Comparison of ENCODE assay signal across 23 mouse cellular contexts in the genomic region with DNA sequence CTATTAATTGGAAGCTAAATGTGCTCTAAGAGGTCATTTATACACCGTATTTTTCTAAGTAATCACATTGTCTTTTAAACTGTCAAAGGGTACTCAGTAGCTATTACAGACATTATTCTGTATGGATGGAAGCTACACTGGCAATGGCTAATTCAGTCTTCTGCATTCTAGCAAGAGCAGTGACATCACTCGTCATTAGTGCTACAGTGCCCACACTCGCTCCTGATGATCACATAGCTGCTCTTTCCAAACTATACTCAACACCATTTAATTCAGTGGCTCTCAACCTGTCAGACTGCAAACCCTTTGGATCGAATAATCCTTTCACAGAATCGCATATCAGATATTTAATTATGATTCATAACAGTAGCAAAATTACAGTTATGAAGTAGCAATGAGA. TPM values are rescaled to one million over a fixed set of nuclear protein-coding genes. Genes with fewer than 3 reads are reported as not detected.
A peak's percentile ranks its signal among the peaks of the same experiment; 100 is the strongest.
DNase-seq lines count a peak whose midpoint lies in the region; ATAC-seq and TF ChIP-seq lines count a peak whose summit lies in the region.
"Had no signal": no experiment of that assay in that cellular context is flagged by ENCODE, and none has a peak within 500 bp of the region (broad histone marks: within the 10 kb centered on the region; RNA-seq: fewer than 3 reads in every experiment).

No protein-coding gene starts in this region.

- TF ChIP-seq CTCF in gastrocnemius, adult 2 months (IDR thresholded peaks at IDR 0.05): no peak
- TF ChIP-seq CTCF in forebrain, postnatal 0 days (IDR thresholded peaks at IDR 0.05; ENCODE audit: low read depth): no peak

- 68% methylated on average over 5 of the region's 5 CpGs for WGBS in forebrain, embryonic 12.5 days
- WGBS in forebrain, embryonic 11.5 days: 72% methylated on average over 5 of the region's 5 CpGs
- WGBS in lung, embryonic 15.5 days: 83% methylated on average over 5 of the region's 5 CpGs
- WGBS in forebrain, postnatal 0 days: 43% methylated on average over 5 of the region's 5 CpGs

- H3K4me2 ChIP-seq in forebrain, embryonic 12.5 days: no peak overlapping the region
- H3K4me2 ChIP-seq in forebrain, embryonic 11.5 days (ENCODE audit: low read depth, low read length, severe bottlenecking): no peak overlapping the region
- no peak overlapping the region for H3K4me2 ChIP-seq in lung, embryonic 15.5 days
- no peak overlapping the region for H3K4me2 ChIP-seq in forebrain, postnatal 0 days (ENCODE audit: low read depth)
- H3K4me2 ChIP-seq: heart, embryonic 12.5 days; heart, embryonic 15.5 days; hindbrain, embryonic 14.5 days had no signal

- H3K9ac ChIP-seq in forebrain, embryonic 12.5 days: no peak overlapping the region
- H3K9ac ChIP-seq in forebrain, embryonic 11.5 days (ENCODE audit: low read length): no peak overlapping the region
- H3K9ac ChIP-seq in lung, embryonic 15.5 days: no peak overlapping the region
- H3K9ac ChIP-seq in forebrain, postnatal 0 days: no peak overlapping the region
- H3K9ac ChIP-seq: heart, embryonic 12.5 days; heart, embryonic 15.5 days; hindbrain, embryonic 14.5 days had no signal

- H3K4me3 ChIP-seq in forebrain, embryonic 12.5 days (replicated peaks): no peak overlapping the region
- H3K4me3 ChIP-seq in forebrain, embryonic 11.5 days (ENCODE audit: low read depth, low read length): no peak overlapping the region
- H3K4me3 ChIP-seq in gastrocnemius, adult 2 months: no peak overlapping the region
- no peak overlapping the region for H3K4me3 ChIP-seq in lung, embryonic 15.5 days
- H3K4me3 ChIP-seq in forebrain, postnatal 0 days (ENCODE audit: low read depth, low read length): no peak overlapping the region
- H3K4me3 ChIP-seq: heart, embryonic 12.5 days; heart, embryonic 15.5 days had no signal

- peak; percentile 59; the same call in 1 of the 2 replicates for ATAC-seq in forebrain, embryonic 12.5 days (ENCODE audit: low FRiP score)
- ATAC-seq in forebrain, embryonic 11.5 days (replicated peaks; ENCODE audit: low FRiP score): no peak
- ATAC-seq in lung, embryonic 15.5 days (ENCODE audit: borderline replicate concordance, extremely low read depth, low FRiP score, low TSS enrichment): no peak
- peak; percentile 32; the same call in 1 of the 2 replicates for ATAC-seq in forebrain, postnatal 0 days
- no peak for ATAC-seq in megakaryocyte-erythroid progenitor cell, adult 5-6 weeks (replicated peaks; ENCODE audit: low FRiP score, low TSS enrichment, poor library complexity, severe bottlenecking)
- ATAC-seq: activated CD4-positive, CD25-positive, alpha-beta regulatory T cell, adult 4 months; hindbrain, postnatal 0 days had no signal

- intact Hi-C loops in gastrocnemius, adult 2 months (cut with DNase I): loop anchor here (5.0 kb wide), 1 partner anchor 43 kb away; no protein-coding TSS in a partner anchor

- H3K27ac ChIP-seq in forebrain, embryonic 12.5 days: peak overlapping the region; percentile 70; the same call in 1 of the 2 replicates
- H3K27ac ChIP-seq in forebrain, embryonic 11.5 days (ENCODE audit: low read depth, low read length): no peak overlapping the region
- H3K27ac ChIP-seq in gastrocnemius, adult 2 months: peak overlapping the region; percentile 87
- H3K27ac ChIP-seq in lung, embryonic 15.5 days: 0 out of 2 replicates have a peak overlapping the region, but pooled peaks have one; percentile 16
- no peak overlapping the region for H3K27ac ChIP-seq in forebrain, postnatal 0 days (ENCODE audit: low read depth, low read length)
- H3K27ac ChIP-seq: heart, embryonic 15.5 days; hindbrain, embryonic 14.5 days; hindbrain, postnatal 0 days had no signal

- H3K9me3 ChIP-seq in forebrain, embryonic 12.5 days: no peaks in the 10 kb centered on the region
- no peaks in the 10 kb centered on the region for H3K9me3 ChIP-seq in forebrain, embryonic 11.5 days (ENCODE audit: control insufficient read depth, low read length)
- H3K9me3 ChIP-seq in lung, embryonic 15.5 days: no peaks in the 10 kb centered on the region
- H3K9me3 ChIP-seq in forebrain, postnatal 0 days (ENCODE audit: low read length): no peaks in the 10 kb centered on the region
- H3K9me3 ChIP-seq: heart, embryonic 12.5 days; heart, embryonic 15.5 days had no signal

- H3K36me3 ChIP-seq in forebrain, embryonic 12.5 days (replicated peaks): no peaks in the 10 kb centered on the region
- H3K36me3 ChIP-seq in forebrain, embryonic 11.5 days (ENCODE audit: control insufficient read depth, insufficient read depth, low read length): no peaks in the 10 kb centered on the region
- H3K36me3 ChIP-seq in lung, embryonic 15.5 days: no peaks in the 10 kb centered on the region
- no peaks in the 10 kb centered on the region for H3K36me3 ChIP-seq in forebrain, postnatal 0 days (ENCODE audit: insufficient read depth)
- H3K36me3 ChIP-seq: heart, embryonic 12.5 days; heart, embryonic 15.5 days had no signal

- H3K27me3 ChIP-seq in forebrain, embryonic 12.5 days: no peaks in the 10 kb centered on the region
- H3K27me3 ChIP-seq in forebrain, embryonic 11.5 days (ENCODE audit: control insufficient read depth, insufficient read depth, low read length): no peaks in the 10 kb centered on the region
- no peaks in the 10 kb centered on the region for H3K27me3 ChIP-seq in lung, embryonic 15.5 days
- no peaks in the 10 kb centered on the region for H3K27me3 ChIP-seq in forebrain, postnatal 0 days (ENCODE audit: insufficient read depth, low read length)
- H3K27me3 ChIP-seq: heart, embryonic 12.5 days; heart, embryonic 15.5 days had no signal

- DNase-seq in forebrain, embryonic 11.5 days (ENCODE audit: low spot score): no peak
- no peak for DNase-seq in gastrocnemius, adult 2 months
- DNase-seq in gastrocnemius, postnatal 10 days: no peak
- DNase-seq in lung, adult 18-20 months: no peak
- no peak for DNase-seq in forebrain, postnatal 0 days
- DNase-seq: adrenal gland, adult 8-10 months; adrenal gland, postnatal 25 days; cerebellum, adult 18-20 months; cerebellum, adult 9-10 months; cerebellum, postnatal 14 days; gastrocnemius, postnatal 14 days; heart, adult 18-20 months; heart, postnatal 10 days; heart, postnatal 4 days; kidney, adult 11 months had no signal

- H3K4me1 ChIP-seq in forebrain, embryonic 12.5 days: peaks cover 50% of the 10 kb centered on the region
- H3K4me1 ChIP-seq in forebrain, embryonic 11.5 days (replicated peaks; ENCODE audit: control insufficient read depth, insufficient read depth, low read length): peaks cover 12% of the 10 kb centered on the region
- peaks cover 24% of the 10 kb centered on the region for H3K4me1 ChIP-seq in lung, embryonic 15.5 days
- H3K4me1 ChIP-seq in forebrain, postnatal 0 days (ENCODE audit: insufficient read depth): peaks cover 12% of the 10 kb centered on the region

RNA-seq across cellular contexts. Expression of a gene that starts 19.3 kb away (rescaled TPM):
- 35.7 and 39.1 TPM in 2 replicates for polyA plus RNA-seq in forebrain, embryonic 12.5 days (2016; fragmentation: Nextera tagmentation; extraction: Ambion mirVana)
- 25.3 and 26.8 TPM in 2 replicates for polyA plus RNA-seq in forebrain, embryonic 11.5 days (2014; fragmentation: Nextera tagmentation; extraction: Ambion mirVana)
- total RNA-seq in gastrocnemius, adult 2 months (2021): 10 to 100 TPM; 12.8 to 14.8 TPM
- 10 to 100 TPM; 22.0 to 27.4 TPM for total RNA-seq in gastrocnemius, postnatal 10 days (2021)
- 10.8 and 11.7 TPM in 2 replicates for polyA plus RNA-seq in lung, embryonic 15.5 days (2015; fragmentation: Nextera tagmentation; extraction: Ambion mirVana)
- 47.1 and 57.7 TPM in 2 replicates for total RNA-seq in forebrain, postnatal 0 days (2014; rRNA removed)
- 9.9 and 14.1 TPM in 2 replicates for polyA plus RNA-seq in forebrain, postnatal 0 days (2015; fragmentation: Nextera tagmentation; extraction: Ambion mirVana)
- 11.6 and 14.2 TPM in 2 replicates for total RNA-seq in megakaryocyte-erythroid progenitor cell, adult 5-6 weeks (2014; fragmentation: Nextera tagmentation)
- 9.9 and 11.4 TPM in 2 replicates for total RNA-seq in megakaryocyte-erythroid progenitor cell, adult 5-6 weeks (2017)

RNA-seq across cellular contexts. Expression of a gene that starts 19.4 kb away (rescaled TPM):
- polyA plus RNA-seq in forebrain, embryonic 12.5 days (2016; fragmentation: Nextera tagmentation; extraction: Ambion mirVana): 467 and 480 TPM in 2 replicates
- 385 and 409 TPM in 2 replicates for polyA plus RNA-seq in forebrain, embryonic 11.5 days (2014; fragmentation: Nextera tagmentation; extraction: Ambion mirVana)
- 100 to 1,000 TPM; 115 to 122 TPM for total RNA-seq in gastrocnemius, adult 2 months (2021)
- total RNA-seq in gastrocnemius, postnatal 10 days (2021): 100 to 1,000 TPM; 197 to 208 TPM
- polyA plus RNA-seq in lung, embryonic 15.5 days (2015; fragmentation: Nextera tagmentation; extraction: Ambion mirVana): 713 and 738 TPM in 2 replicates
- total RNA-seq in forebrain, postnatal 0 days (2014; rRNA removed): 347 and 486 TPM in 2 replicates
- 660 and 719 TPM in 2 replicates for polyA plus RNA-seq in forebrain, postnatal 0 days (2015; fragmentation: Nextera tagmentation; extraction: Ambion mirVana)
- 228 and 242 TPM in 2 replicates for total RNA-seq in megakaryocyte-erythroid progenitor cell, adult 5-6 weeks (2014; fragmentation: Nextera tagmentation)
- 570 and 661 TPM in 2 replicates for total RNA-seq in megakaryocyte-erythroid progenitor cell, adult 5-6 weeks (2017)

Comparison
In these comparisons a context has a peak if more than half of its experiments do, and no peak if none do; other contexts are left out.
1. ATAC-seq: peak in forebrain, embryonic 12.5 days (single experiment) and forebrain, postnatal 0 days (single experiment); none in forebrain, embryonic 11.5 days (single experiment), lung, embryonic 15.5 days (single experiment) and megakaryocyte-erythroid progenitor cell, adult 5-6 weeks (single experiment).
2. H3K27ac ChIP-seq: peak in forebrain, embryonic 12.5 days (single experiment), gastrocnemius, adult 2 months (single experiment) and lung, embryonic 15.5 days (single experiment); none in forebrain, embryonic 11.5 days (single experiment) and forebrain, postnatal 0 days (single experiment).